Mouse (Mus musculus): ENCODE data around the gene Tmem18.

Gene Tmem18

DNA sequence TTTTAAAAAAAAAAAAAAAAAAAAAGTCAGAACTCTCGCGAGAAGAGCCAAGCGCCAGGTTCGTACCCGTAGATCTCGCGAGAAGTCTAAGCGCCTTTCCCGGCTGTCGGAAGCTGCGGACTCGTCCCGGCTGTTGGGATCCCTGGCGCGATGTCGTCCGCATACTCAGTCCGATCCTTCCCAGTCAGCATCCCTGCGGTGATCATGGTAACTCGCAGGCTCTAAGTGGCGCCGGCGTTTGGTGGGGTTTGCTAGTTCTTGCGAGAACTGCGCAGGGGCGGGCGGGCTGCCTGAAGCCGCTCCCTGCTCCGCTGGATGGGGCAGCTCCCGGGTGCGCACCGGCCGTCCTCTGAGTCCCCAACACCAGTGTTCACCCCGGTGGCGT lies at the start of gene Tmem18:
Gene Tmem18 (plus strand): TSS at position 71 of the 385 bp plus-strand sequence.
- DNase-seq (ENCODE audit: low spot score): peak; percentile 74

DNA sequence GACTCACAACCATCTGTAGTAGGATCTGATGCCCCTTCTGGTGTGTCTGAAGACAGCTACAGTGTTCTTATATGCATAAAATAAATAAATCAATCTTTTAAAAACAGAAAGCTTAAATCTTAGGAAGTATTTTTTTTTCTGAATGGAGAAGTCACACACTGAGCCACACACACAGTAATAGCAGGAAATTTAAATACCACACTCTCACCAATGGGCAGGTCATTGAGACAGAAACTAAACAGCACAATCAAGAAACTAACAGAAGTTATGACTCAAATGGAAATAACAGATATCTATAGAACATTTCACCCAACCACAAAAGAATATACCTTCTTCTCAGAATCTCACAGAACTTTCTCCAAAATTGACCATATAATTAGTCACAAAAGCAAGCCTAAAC lies 26.9 kb upstream of the Tmem18 start:
- no peak for DNase-seq (ENCODE audit: low spot score)

DNA sequence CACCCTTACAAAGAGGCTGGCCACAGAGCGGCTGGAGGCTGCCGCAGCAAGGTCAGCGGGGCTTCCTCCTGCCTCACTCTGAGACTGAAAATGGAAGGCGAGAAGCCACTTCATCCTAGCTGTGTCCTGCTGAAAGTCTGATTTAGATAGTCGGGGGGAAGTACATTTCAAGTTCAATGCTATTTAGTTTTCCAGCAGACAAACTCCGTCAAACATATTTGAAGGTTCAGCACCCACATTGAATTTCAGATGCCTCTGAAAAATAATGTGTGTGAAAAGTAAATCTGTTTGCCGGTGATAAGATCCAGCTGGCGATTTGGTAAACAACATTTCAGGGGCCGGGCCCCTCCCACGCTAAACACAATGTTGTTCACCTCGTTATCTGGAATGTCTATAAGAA lies 22.8 kb upstream of the Tmem18 start:
- no peak for DNase-seq (ENCODE audit: low spot score)

DNA sequence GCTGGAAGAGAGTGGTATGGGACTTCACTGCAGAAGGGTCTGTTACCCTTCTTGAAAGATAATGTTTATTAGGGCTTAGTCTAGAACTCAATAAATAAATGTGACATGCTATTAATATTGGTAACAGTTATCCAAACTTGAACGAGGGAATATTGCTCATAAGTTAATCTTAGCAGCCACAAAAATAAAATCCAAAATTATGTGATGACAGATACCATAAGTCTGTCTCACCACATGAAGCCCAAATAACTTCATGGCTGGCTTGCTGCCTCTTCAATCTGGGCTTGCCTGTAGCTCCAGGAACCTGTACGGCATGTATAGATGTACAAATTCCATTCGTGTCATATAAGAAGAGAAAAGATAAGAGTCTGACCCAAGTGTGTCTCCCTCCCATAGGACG lies 12.2 kb upstream of the Tmem18 start:
- no peak for DNase-seq (ENCODE audit: low spot score)

DNA sequence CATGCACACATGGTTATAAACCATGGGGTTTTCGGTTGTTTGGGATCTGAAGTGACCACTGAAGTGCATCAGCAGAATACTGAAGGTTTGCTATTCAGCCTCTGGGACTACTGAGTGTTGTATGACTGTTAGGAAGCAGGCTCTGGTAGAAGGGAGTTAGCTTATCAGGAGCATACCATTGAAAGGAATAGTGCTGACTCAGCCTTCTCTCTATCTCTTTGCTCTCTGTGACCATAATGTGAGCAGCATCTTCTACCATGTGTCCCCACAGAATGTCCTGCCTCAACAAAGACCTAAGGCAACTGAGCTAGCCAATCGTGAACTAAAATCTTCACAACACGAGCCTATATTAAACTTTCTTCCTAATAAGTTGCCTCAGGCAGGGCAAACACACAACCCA lies 8.3 kb upstream of the Tmem18 start:
- DNase-seq (ENCODE audit: low spot score): no peak

DNA sequence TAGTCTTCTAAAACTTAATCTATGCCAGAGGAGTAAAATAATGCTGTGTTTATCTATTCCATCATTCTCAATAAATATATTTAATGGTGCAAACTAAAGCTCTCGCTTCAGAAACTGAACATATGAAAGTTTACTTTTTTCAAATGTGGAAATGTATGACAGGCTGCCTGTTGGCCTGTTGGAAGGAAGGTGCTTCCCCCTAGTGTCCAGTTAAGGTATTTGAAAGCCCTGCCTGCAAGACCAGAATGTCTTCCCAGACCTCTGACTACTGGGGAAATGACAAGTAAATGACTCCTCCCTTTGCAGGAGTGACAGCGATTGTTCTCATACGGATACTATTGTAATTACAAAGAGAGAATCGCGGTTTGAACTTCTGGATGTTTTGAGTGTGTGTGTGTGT lies 6.2 kb upstream of the Tmem18 start:
- DNase-seq (ENCODE audit: low spot score): peak; percentile 69

DNA sequence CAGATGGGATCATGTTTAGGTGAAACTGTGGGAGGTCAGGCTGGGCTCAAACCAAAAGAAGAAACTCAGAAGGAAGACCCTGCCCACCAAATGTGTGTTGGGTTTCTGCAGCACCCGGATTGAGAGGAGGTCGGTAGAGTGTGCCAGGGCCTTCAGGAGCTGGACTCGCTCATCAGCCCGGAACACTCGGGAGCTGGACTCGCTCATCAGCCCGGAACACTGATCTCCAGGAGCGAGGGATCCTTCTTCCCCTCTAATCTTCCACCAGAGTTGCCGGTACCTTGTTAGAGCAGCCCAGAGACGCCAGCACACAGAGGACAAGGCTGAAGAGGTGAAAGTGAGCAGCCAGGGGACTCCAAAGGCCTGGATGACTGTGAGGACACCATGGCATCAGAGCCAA lies 2.9 kb upstream of the Tmem18 start:
- DNase-seq (ENCODE audit: low spot score): no peak

DNA sequence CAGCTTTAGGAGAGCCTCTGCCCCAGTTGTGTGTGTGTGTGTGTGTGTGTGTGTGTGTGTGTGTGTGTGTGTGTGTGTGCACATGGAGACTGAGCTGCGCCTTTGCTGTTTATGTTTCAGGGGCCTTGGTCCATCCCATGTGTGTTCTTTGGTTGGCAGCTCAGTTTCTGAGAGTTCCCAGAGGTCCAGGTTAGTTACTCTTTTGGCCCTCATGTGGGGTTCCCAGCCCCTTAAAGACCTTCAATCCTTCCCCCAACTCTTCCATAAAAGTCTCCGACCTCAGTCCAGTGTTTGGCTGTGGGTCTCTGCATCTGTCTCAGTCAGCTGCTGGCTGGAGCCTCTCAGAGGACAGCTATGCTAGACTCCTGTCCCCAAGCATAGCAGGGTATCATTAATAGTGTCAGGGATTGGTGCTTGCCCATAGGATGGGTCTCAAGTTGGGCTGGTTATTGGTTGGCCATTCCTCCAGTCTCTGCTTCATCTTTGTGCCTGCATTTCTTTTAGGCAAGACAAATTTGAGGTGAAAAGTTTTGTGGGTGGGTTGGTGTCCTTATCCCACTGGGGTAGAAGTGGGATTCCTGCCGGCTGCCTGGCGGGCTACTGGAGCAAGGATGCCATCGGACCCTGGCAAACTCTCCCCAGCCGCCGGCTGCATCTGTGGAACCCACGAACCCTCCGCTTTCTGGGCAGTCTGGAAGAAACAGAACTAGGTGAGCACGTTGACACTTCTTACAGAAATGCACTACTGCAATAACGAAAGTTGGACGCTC lies 455 bp upstream of the Tmem18 start:
- DNase-seq (ENCODE audit: low spot score): no peak

DNA sequence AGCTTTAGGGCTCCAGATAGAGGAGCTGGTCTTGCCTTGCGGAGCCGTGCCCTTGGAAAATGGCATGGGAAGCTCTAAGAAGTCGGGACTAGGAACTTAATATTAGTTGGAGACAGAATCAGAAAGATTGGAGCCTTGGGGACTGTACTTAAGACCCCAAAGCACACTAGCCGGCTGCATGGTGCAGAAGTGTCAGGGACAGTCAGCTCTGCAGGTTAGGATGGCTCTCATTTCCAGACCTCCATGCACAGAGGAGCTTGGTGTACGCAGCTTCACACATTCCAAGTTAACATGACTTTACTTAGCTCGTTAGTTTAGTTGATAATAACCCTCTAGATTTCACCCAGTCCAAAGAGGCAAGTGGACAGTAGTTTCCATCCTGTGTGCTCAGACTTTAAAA lies 637 bp downstream of the Tmem18 start:
- DNase-seq (ENCODE audit: low spot score): no peak

DNA sequence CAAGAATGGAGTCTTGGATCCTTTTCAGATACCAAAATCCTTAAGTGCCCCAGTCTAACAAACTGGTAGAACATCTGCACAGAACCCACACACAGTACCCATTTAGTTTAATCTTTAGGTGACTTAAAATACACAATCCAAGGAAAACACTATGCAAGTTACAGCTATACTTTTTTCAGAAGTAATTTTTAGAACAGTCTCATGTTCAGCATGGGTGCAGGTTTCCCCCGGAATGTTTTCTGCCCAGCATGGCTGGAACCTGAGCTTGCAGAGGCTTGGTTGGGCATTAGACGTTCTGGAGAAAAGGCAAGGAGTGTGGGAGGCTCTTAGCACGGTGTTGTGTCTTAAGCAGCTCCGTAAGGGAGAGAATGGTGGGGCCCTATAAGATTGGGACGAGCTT lies 7.6 kb downstream of the Tmem18 start:
- no peak for DNase-seq (ENCODE audit: low spot score)

DNA sequence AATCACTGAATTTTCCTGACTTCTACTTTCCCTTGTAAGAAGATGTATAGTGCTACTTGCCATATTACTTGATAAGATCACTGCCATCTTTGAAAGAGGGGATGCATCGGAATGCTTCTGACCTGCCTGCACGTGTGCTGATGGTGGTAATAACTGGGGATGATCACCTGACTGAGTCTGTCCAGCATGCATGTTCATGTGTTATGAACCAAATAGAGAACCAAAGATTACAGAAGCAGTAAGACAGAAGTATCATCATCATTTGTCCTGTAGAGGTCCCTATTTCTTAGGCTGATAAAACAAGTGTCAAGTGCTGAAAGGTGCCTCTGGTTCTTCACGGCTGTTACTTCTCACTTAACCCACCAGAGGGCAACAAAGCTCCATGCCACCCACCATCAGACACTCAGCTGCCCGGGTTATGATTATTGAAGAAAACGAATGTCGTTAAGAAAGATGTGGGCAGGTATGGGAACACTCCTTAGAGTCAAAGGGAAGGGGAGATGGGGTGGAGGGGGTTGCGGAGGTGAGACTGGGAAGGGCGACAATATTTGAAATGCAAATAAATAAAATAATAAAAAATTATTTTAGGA lies 12.7 kb downstream of the Tmem18 start:
- peak; percentile 40 for DNase-seq (ENCODE audit: low spot score)

DNA sequence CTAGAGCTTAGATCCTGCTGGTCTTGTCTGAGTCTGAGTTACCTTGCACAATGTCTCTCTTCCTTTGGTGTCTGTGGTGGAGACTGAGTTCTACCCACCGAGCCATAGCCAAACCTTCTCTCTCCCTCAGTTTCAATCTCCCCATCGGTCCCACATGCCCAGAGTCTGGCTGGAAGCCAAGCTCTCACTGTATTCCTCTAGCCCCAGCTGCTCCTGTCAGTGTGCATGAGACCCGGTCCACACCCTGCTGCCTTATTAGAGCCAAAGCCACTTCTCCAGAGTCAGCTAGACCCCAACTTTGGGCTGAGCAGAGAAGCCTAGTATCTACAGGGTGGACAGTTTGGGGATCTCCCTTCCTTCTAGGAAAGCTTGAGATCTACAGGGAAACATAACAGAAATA lies 14.7 kb downstream of the Tmem18 start:
- DNase-seq (ENCODE audit: low spot score): no peak

DNA sequence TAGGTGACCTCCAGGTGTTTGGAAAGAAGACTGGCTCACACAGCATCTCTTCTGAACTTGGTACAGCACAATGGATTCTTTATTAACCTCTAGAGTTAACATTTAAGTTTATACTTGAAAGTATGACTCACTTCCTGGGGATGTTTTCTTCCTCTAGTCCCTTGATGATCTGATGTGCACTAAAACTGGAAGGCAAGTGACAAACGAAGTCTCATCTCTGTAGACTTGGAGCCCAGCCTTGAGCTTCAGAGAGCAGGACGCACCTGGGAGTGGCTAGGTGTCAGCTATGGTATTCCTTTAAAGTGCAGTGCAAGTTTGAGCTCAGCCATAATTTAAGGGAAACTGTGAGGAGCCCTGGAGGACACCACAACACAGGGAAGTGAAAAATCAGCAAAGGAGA lies 15.2 kb downstream of the Tmem18 start:
- no peak for DNase-seq (ENCODE audit: low spot score)

DNA sequence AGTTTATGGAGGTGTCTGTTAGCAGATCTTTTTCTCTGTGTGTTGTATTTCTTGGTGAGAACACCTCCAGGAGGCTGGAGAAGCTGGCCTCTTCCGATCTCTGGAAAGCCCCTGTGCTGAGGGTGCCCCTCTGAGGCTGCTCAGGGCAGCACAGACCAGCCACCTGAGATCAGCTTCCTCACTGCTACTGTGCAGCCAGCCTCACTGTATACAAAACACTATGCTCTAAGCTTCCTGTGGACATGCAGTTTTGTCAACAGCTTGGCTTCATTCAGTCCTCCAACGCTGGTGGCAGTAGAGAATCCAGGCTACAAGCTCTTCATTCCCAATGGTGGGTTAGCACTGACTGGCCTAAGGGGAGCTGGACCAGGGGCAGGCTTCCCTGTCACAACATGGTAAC lies 15.8 kb downstream of the Tmem18 start:
- no peak for DNase-seq (ENCODE audit: low spot score)

DNA sequence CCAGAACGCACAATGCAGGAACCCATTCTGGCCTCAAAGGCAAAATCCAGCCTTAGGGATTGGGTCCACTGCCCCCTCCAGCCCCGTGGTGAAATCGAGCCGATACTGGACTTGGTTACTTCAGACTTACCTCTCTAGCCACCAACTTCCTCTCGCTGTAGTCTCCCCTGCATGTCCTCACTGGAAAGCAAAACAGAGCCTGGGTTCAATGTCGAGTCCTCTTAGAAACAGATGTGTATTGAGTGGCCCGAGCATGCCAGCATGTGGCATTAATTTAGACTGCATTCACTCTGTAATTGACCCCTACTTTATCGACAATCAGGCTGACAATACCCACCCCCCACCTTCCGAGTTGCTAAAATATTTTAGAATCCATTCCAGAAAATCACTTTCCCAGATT lies 19.8 kb downstream of the Tmem18 start:
- no peak for DNase-seq (ENCODE audit: low spot score)

DNA sequence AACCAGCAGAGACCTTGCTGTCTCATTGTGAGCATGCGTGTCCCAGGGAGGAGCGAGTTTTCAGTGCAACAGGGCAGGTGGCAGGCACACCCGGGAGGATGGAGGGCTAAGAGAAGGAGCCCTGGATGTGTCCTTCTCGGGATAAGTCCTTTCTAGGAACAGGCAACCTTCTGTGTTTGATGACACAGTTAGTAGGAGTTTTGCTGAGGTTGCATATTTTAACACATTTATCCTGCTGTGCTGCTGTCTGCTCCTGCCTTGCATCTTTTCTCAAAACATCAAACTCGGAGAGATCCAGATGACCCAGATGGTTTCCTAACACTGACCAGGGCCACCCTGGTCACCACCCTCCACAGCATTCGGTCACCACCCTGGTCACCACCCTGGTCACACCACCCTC lies 20.6 kb downstream of the Tmem18 start:
- no peak for DNase-seq (ENCODE audit: low spot score)

DNA sequence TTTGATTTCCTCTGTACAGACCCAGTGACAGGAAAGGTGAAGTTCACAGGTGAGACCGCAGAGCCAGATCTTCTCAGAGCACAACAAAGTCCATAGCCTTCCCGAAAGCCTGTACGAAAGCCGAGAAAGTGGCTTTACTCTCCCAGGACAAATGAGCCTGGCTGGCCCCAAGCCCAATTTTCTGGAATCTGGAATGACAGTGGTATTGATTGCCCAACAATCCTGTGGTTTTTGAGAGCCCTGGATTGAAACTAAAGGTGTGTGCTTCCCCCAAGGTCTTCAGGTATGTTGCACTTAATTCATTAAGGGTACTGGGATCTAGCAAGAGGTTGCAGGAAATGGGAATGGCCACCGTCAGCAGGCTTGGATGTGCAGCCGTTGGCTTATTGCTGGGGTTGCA lies 21.7 kb downstream of the Tmem18 start:
- DNase-seq (ENCODE audit: low spot score): no peak

DNA sequence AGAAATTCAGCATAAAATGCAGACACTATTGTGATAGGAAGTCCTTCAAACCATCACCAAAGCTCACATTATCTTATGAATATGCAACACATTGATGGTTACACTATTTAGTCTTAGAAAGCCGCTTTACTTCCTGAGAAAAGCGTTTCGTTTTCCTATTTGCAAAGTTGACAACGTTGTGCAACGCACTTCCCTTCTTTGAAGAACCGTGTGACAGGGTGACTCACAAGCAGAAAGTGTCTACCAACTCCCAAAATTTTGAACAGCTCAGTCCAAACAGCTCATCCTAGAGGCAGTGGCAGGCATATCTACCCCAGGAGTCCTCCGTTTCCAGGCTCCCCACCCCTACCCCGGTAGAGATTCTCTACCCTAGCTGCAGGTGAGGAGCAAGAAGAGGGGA lies 22.5 kb downstream of the Tmem18 start:
- no peak for DNase-seq (ENCODE audit: low spot score)

DNA sequence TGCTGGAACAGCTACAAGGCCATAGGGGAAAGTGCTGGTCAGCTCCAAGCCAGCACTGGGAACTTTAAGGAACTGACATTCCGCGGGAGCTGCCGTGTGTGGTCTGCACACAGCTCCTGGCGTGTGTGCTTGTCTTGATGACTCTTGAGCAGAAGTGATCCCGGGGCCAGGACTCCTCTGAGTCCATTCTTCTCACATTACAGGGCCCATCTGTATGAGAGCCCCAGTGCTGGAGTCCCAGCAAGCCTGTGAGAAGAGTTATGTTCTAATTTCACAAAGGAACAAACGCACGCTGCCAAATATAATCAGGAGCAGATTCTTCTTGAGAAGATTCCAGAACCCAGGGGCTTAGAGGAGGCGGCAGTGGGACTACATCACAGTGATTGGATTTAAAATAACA lies 34.2 kb downstream of the Tmem18 start:
- no peak for DNase-seq (ENCODE audit: low spot score)

DNA sequence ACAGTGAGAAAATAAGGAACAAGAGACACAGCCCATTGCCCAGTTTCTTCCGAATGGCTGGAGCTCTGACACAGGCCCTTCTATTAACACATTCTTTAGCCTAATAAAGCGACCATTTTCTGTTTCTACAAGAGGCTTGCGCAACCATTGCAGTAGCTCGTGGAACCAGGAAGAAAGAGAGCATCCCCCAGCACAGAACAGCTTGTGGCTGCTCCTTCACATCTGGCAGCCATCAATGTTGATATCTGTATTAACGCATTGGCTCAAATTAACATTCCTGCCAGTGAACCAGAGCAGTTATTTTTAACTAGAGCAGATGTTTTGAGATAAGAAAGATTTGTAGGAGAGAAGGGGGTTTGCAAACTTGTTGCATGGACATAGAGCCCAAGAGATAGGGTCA lies 44.2 kb downstream of the Tmem18 start:
- no peak for DNase-seq (ENCODE audit: low spot score)

DNA sequence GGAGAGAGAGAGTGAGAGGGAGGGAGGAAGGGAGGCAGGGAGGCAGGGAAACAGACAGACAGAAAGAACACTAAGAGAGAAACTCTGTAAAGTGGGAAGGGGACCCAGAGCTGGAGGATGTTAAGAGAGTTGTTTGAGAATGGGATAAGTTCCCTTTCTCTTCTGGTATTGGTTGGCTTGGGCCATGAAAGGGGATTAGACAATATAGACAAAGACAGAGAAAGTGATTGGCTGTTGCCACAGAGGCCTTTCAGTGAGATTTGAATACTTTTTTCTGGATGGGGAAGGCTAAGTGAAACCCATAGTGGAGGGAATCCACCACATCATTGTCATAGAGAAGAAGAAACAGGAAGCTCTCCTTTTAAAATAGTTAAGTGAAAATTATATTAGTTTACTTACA lies 50.3 kb downstream of the Tmem18 start:
- no peak for DNase-seq (ENCODE audit: low spot score)
